Mouse (Mus musculus) bone marrow, adult 2 months (tissue): ENCODE results near the gene Medag.

Experiments used
- CTCF ChIP-seq: fragments of 200-500 bp; IDR thresholded peaks from 2 replicates; pipeline ENCODE4 v1.5.1; 2011; ENCODE audit warnings: low read length, control low read depth; ENCODE audit not compliant: control insufficient read depth, insufficient read depth
- POLR2A ChIP-seq: fragments of 200-500 bp; IDR thresholded peaks from 2 replicates; pipeline ENCODE4 v1.6.1; 2011; ENCODE audit warnings: low read depth, mild to moderate bottlenecking, control low read depth, low read length, borderline replicate concordance; ENCODE audit not compliant: control insufficient read depth

DNA sequence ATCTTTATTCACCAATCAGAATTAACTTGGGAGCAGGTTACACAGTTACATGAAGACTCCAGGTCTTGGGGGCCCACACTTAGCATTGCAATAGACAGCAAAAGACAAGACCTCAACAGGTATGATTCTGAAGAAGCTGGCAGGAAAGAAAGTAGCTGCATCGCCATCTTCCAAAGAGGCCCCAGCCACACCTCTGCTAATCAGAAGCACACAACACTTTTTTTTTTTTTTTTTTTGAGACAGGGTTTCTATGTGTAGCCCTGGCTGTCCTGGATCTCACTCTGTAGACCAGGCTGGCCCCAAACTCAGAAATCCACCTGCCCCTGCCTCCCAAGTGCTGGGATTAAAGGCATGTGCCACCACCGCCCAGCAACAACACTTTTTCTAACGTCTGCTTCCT lies 15.0 kb downstream of the Medag start:
- TF ChIP-seq POLR2A (no peak), CTCF (no peak)
